Mouse (Mus musculus): ENCODE measurements at regions not wholly inside any gene's neighbourhood (a gene's known extent, or its start where the extent isn't known, plus 50 kb on each side); places are given as distances from the start of the nearest gene placed in this dataset.
"Not testable (repeated sequence)": the region's sequence is repeated elsewhere in the genome, so short reads cannot be mapped to it uniquely, and the experiment has no call there.

DNA sequence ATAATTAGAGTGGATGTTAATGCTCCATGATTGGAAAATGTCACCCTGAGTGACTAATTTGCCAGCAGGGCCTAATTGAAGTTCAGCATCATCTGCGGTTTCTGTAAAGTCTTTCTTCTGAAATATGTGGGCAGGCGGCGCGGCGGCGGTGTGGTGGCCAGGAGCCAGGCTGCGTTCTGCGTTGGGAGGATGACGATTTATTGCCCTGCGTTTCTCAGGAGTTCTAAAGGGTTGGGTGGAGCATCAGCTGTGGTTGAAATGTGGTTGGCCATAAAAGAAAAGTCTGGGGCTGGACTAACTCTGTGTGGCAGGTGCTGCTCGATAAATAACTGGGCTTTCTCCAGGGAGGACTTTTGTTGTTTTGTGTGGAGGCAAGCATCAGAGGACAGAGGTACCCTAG is 219.4 kb upstream of the 1700012A03Rik start:
- peaks cover 8% of the 10 kb centered on the region; the same call in 1 of the 2 replicates for H3K4me1 ChIP-seq
- H3K27me3 ChIP-seq (ENCODE audit: poor library complexity, severe bottlenecking) = no peaks in the 10 kb centered on the region
- H3K27ac ChIP-seq = no peak overlapping the region
- no peaks in the 10 kb centered on the region for H3K36me3 ChIP-seq (replicated peaks)
- DNase-seq (ENCODE audit: extremely low spot score, low spot score) = no peak
- 93% methylated on average over 11 of the region's 11 CpGs for WGBS
- no peak overlapping the region for H3K4me3 ChIP-seq
- H3K9me3 ChIP-seq = no peaks in the 10 kb centered on the region

DNA sequence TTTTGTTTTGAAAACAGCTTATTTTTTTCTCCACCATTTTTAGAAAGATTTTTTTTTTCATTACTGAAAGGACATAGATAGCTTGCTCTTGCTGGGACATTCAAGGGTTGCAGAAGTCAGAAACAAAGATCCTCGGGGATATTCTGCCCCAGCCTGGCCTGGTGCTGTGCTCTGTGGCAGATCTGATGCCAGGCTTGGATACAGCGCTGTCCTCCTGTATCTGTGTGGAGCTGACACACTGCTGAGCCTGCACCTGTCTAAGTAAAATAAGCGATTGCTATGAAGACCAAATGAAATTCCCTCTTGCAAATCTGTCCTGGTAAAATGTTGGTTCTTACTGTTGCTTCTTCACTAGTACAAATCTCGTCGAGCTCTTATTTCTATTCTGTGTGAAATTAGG is 226.4 kb upstream of the 1700012A03Rik start:
- Histone ChIP-seq H3K4me3 (no peak overlapping the region), H3K27ac (no peak overlapping the region), H3K9me3 (no peaks in the 10 kb centered on the region), H3K36me3 (replicated peaks) (no peaks in the 10 kb centered on the region), H3K27me3 (ENCODE audit: poor library complexity, severe bottlenecking) (no peaks in the 10 kb centered on the region), H3K4me1 (no peaks in the 10 kb centered on the region)
- 88% methylated on average over 5 of the region's 5 CpGs for WGBS
- DNase-seq (ENCODE audit: extremely low spot score, low spot score) = no peak

DNA sequence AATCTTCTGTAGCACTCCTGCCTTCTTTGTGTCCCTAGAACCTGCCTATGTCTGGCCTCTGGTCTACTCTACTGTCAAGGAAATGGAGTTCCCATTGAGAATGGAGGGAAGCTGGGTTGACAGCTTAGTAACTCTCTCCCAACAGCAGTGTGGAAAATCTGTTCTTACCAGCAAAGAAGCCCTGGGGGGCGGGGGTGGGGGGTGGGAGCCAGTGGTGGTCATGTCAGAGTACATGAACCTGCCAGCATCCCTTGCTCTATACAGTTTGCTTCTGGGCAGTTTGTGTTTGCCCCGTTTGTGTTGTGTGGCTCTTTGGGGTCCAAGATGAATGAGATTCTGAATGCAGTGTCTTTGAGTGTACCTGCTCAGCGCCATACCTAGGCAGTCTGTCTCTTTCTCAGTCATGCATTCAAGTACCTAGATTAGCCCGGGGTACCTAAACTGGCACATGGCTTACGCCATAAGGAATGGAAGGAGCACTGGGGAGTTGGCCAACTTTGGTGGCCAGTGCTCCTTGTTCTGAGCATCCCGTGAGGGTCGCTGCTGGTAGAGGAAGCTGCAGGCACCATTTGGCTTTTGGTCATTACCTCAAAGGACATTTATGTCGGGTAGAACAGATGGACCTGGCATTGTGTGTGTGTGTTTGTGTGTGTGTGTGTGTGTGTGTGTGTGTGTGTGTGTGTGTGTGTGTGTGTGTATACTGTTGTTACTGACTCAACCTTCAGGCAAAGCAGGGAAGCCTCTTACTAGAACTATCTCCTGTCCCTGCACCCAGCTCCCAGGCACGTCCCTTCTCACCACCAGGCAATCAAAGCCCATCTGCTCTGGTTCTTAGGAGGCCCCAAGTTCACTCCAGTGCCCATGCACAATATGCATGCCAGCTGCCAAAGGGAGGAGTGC is 227.6 kb upstream of the 1700012A03Rik start:
- no peak for DNase-seq (ENCODE audit: extremely low spot score, low spot score)
- Histone ChIP-seq H3K4me3 (no peak overlapping the region), H3K4me1 (no peaks in the 10 kb centered on the region), H3K27ac (no peak overlapping the region), H3K36me3 (replicated peaks) (no peaks in the 10 kb centered on the region), H3K9me3 (no peaks in the 10 kb centered on the region), H3K27me3 (ENCODE audit: poor library complexity, severe bottlenecking) (no peaks in the 10 kb centered on the region)
- WGBS = 85% methylated on average over 9 of the region's 9 CpGs

DNA sequence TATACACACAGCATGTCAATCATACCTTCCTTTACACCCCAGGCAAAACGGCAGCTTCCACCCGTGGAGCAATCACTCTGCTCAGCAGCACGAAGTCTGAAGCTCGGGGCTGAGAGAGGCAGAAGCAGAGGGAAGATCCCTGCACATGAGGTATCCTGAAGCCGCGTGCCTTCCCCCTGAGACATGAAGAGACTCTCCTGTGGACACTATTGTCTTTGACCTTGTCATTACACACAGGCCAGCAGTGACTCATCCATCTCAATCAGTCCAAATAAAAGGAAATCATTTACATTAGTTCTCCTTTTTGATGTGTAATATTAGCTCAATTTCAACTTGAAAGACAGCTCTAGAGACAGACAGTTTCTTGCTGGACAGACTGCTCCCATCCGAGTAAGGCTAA is 228.4 kb upstream of the 1700012A03Rik start:
- H3K27me3 ChIP-seq (ENCODE audit: poor library complexity, severe bottlenecking) = no peaks in the 10 kb centered on the region
- no peak overlapping the region for H3K27ac ChIP-seq
- no peaks in the 10 kb centered on the region for H3K9me3 ChIP-seq
- no peak overlapping the region for H3K4me3 ChIP-seq
- H3K36me3 ChIP-seq (replicated peaks) = no peaks in the 10 kb centered on the region
- H3K4me1 ChIP-seq = no peaks in the 10 kb centered on the region
- 82% methylated on average over 7 of the region's 7 CpGs for WGBS
- no peak for DNase-seq (ENCODE audit: extremely low spot score, low spot score)

DNA sequence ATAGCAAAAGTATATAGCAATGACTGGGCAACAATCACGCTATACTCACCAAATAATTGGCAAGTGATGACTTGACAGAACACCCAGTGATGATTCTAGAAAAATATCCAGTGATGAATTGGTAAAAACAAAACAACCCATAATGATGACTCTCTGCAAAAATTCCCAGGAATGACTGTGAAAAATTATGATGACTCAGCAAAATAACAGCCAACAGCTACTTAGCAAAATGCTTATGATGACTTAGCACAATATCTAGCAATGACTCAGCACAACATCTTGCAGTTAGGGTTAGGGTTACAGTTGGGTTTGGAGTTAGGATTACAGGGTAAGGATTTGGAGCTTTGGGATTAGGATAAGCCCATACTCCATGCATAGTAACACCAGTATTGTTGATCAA is 232.4 kb upstream of the 1700012A03Rik start:
- no peak overlapping the region for H3K4me3 ChIP-seq
- no peaks in the 10 kb centered on the region for H3K9me3 ChIP-seq
- DNase-seq (ENCODE audit: extremely low spot score, low spot score) = no peak
- H3K36me3 ChIP-seq (replicated peaks) = no peaks in the 10 kb centered on the region
- WGBS = 90% methylated on average over 1 of the region's 1 CpGs
- H3K27me3 ChIP-seq (ENCODE audit: poor library complexity, severe bottlenecking) = no peaks in the 10 kb centered on the region
- H3K4me1 ChIP-seq = no peaks in the 10 kb centered on the region
- H3K27ac ChIP-seq = no peak overlapping the region

DNA sequence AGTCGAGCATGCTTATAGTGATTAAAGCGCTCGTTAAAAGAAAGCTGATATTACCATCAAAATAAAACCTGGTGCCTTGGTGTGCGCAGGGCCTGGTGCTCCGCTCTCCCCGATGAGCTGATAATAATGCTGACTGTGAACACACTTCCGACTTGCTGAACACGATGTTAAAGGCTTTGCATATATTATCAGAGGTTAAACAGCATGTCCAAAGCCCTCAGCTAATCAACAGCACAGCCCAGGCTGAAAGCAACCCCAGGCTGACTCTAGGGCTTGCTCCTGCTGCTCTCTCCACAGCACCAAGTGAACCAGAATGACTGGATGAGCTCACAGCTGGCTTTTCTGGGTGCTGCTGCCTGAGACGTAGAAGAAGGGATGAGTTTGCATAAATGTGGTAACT is 238.2 kb upstream of the 1700012A03Rik start:
- no peak overlapping the region for H3K27ac ChIP-seq
- H3K36me3 ChIP-seq (replicated peaks) = no peaks in the 10 kb centered on the region
- H3K4me1 ChIP-seq = peaks cover 30% of the 10 kb centered on the region
- 36% methylated on average over 9 of the region's 9 CpGs for WGBS
- no peaks in the 10 kb centered on the region for H3K9me3 ChIP-seq
- H3K27me3 ChIP-seq (ENCODE audit: poor library complexity, severe bottlenecking) = 0 out of 2 replicates have a peak, but pooled peaks cover 6% of the 10 kb centered on the region
- no peak overlapping the region for H3K4me3 ChIP-seq
- DNase-seq (ENCODE audit: extremely low spot score, low spot score) = peak; percentile 15

DNA sequence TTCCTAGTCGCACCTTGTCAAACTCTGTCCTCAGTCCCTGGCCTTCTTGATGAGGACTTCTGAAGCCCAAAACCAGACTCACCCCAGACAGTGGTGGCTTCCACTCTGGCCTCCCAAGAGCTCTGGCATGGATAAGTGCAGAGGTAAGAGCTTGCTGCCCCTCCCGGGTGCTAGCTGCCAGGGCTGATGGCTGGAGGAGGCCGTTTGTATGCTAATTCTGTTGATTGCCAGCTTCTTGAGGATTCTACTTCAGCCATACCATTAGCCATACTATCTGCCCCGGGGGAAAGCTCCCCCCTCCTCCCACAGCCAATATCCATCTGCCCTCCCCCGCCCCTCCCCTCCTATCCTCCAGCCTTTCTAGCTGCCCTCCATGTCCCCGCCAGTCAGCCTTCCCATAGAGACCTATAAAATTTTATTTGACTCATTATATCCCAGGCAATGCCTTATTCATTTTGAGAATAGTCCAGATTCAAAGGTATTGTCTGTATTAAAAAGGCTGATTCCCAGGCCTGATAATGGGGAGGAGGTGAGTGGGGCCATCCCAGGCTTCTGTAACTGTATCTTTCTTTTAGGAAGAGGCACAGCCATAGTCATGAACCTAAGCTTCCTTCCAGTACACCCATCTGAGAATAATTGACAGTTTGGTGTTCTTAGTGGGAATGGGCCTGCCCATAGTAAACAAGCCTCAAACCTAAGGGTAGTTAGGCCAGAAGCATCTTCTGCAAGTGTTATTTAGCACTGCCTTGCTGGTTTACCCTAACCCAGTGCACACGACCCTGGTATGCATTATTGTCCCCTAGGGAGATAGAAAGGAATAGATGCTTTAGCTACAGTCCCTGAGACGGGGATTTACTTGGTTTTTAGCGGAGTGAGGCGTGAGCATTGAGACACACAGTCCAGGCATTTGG is 239.2 kb upstream of the 1700012A03Rik start:
- WGBS = 55% methylated on average over 10 of the region's 10 CpGs

DNA sequence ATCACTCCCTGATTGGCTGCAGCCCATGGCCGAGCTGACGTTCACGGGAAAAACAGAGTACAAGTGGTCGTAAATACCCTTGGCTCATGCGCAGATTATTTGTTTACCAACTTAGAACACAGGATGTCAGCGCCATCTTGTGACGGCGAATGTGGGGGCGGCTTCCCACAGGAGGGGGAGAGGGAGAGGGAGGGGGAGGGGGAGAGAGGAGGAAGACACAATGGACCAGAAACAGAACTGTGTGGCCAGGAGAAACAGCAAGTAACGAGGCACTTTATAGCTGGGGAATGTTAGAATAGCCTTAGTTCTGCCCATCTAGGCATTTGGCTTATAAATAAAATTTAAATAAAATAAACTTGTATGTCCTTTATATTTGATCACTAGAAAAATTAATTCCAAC is 240.7 kb upstream of the Podxl start:
- not testable (repeated sequence) for H3K9me3 ChIP-seq; H3K27ac ChIP-seq; H3K4me3 ChIP-seq; H3K4me1 ChIP-seq; DNase-seq (ENCODE audit: extremely low spot score, low spot score); H3K36me3 ChIP-seq (replicated peaks); H3K27me3 ChIP-seq (ENCODE audit: poor library complexity, severe bottlenecking)
- 91% methylated on average over 5 of the region's 10 CpGs for WGBS

More for the DNA sequence above, 239.2 kb upstream of the 1700012A03Rik start:
- no peaks in the 10 kb centered on the region for H3K9me3 ChIP-seq
- H3K4me1 ChIP-seq = peaks cover 30% of the 10 kb centered on the region
- H3K4me3 ChIP-seq = no peak overlapping the region
- H3K27ac ChIP-seq = no peak overlapping the region
- H3K36me3 ChIP-seq (replicated peaks) = no peaks in the 10 kb centered on the region
- H3K27me3 ChIP-seq (ENCODE audit: poor library complexity, severe bottlenecking) = 0 out of 2 replicates have a peak, but pooled peaks cover 6% of the 10 kb centered on the region
- DNase-seq (ENCODE audit: extremely low spot score, low spot score) = peak; percentile 13

DNA sequence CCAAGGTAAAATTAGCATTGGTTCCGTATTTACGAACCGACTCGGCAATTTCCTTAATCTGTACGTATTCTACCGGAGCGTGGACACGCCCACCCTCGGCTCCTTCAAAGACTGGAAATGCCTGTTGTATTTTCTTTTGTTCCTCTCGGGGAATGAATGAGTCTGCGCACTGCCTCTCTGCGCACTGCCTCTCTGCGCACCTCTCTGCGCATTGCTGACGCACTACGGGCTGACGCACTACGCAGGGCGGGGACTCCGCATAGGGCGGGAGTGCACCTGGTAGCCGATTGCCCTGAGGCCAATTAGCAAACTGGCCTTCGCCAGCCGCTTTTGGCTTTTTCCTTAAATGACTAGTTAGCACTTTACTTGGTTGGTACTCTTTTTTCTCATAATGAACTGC is 239.4 kb upstream of the Podxl start:
- H3K9me3 ChIP-seq; DNase-seq (ENCODE audit: extremely low spot score, low spot score); H3K36me3 ChIP-seq (replicated peaks); H3K27ac ChIP-seq; H3K27me3 ChIP-seq (ENCODE audit: poor library complexity, severe bottlenecking); H3K4me3 ChIP-seq; H3K4me1 ChIP-seq: not testable (repeated sequence)
- WGBS = 67% methylated on average over 12 of the region's 24 CpGs

DNA sequence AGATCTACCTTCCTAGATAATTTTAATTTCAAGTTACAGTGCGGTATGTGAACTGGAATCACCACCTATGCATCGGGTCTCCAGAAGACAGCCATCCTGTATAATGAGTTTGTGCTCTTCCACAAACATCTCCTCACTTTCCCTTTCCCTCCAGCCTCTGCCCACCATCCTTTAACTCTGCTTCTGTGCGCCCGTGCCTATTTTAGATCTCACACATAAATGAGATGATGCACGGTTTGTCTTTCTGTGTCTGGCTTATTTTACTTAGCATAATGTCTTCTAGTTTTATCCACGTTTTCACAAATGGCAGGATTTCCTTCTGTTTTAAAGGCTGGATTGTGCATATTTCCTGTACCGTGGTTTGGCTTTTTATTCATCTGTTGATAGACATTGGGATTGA is 227.8 kb upstream of the Podxl start:
- no peaks in the 10 kb centered on the region for H3K4me1 ChIP-seq
- H3K27ac ChIP-seq = no peak overlapping the region
- H3K4me3 ChIP-seq = no peak overlapping the region
- no peaks in the 10 kb centered on the region for H3K9me3 ChIP-seq
- H3K27me3 ChIP-seq (ENCODE audit: poor library complexity, severe bottlenecking) = no peaks in the 10 kb centered on the region
- no peaks in the 10 kb centered on the region for H3K36me3 ChIP-seq (replicated peaks)
- no peak for DNase-seq (ENCODE audit: extremely low spot score, low spot score)
- 90% methylated on average over 7 of the region's 7 CpGs for WGBS

DNA sequence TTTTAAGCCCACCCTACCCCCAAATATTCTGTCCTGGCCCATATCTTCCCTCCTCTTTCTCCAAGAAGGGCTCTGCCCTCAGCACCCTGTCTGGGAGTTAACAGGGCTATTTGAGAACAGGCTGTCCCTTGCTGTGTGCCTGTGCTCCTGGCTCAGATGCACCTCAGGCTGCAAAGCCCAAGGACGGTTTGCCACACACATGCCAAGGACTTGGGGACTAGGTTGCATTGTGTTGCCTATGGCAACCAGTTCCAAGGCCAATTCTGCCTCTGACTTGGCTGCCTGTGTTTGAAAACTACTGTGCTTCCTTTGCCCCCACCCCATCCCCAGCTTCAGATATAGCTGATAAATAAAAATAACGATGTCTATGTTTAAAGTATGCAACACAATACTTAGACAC is 227.1 kb upstream of the Podxl start:
- no peak overlapping the region for H3K27ac ChIP-seq
- H3K4me1 ChIP-seq = no peaks in the 10 kb centered on the region
- H3K4me3 ChIP-seq = no peak overlapping the region
- no peaks in the 10 kb centered on the region for H3K9me3 ChIP-seq
- H3K36me3 ChIP-seq (replicated peaks) = no peaks in the 10 kb centered on the region
- H3K27me3 ChIP-seq (ENCODE audit: poor library complexity, severe bottlenecking) = no peaks in the 10 kb centered on the region
- no peak for DNase-seq (ENCODE audit: extremely low spot score, low spot score)
- WGBS = 78% methylated on average over 2 of the region's 2 CpGs

DNA sequence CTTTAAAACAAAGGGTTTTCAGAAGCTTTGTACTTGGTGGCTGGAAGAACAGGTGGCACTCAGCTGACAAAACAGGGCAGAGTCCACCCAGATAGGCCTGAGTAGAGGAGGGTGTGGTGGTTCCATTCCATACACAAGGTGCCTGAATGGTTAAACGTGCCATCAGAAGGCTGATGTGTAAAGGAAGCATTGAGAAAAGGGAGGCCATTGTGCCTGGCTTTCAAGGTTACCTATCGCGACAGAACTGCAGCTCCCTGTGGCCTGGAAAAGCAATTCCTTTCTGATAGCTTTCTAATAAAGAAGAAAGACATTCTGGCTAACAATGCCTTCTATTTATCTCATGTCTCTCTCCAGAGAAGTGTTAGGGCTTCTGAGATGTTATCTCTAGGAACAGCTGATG is 213.1 kb upstream of the Podxl start:
- H3K36me3 ChIP-seq (replicated peaks) = no peaks in the 10 kb centered on the region
- no peak overlapping the region for H3K4me3 ChIP-seq
- 77% methylated on average over 3 of the region's 3 CpGs for WGBS
- H3K9me3 ChIP-seq = 0 out of 2 replicates have a peak, but pooled peaks cover 2% of the 10 kb centered on the region
- no peaks in the 10 kb centered on the region for H3K4me1 ChIP-seq
- no peak overlapping the region for H3K27ac ChIP-seq
- no peak for DNase-seq (ENCODE audit: extremely low spot score, low spot score)
- H3K27me3 ChIP-seq (ENCODE audit: poor library complexity, severe bottlenecking) = no peaks in the 10 kb centered on the region

DNA sequence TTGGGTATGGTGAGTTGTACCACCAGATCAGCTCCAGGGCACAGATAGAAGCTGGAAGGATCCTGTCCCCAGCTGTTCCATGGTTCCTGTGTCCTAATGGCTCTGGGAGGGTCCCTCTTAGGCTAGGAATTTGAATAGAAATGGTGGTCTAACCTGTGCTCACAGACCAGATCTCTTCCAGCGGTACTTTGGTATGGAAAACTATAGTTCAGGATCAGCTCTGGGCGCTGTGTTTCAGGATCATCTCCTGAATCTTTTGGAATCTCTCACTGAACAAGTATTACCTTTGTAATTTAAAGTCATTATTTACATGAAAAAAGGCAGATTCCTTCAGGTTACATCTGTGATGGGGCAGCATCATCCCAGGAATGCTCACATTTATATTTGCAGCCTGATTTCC is 208.1 kb upstream of the Podxl start:
- no peaks in the 10 kb centered on the region for H3K36me3 ChIP-seq (replicated peaks)
- H3K9me3 ChIP-seq = 0 out of 2 replicates have a peak, but pooled peaks cover 2% of the 10 kb centered on the region
- H3K4me3 ChIP-seq = no peak overlapping the region
- no peak overlapping the region for H3K27ac ChIP-seq
- no peaks in the 10 kb centered on the region for H3K27me3 ChIP-seq (ENCODE audit: poor library complexity, severe bottlenecking)
- 88% methylated on average over 2 of the region's 2 CpGs for WGBS
- H3K4me1 ChIP-seq = no peaks in the 10 kb centered on the region
- DNase-seq (ENCODE audit: extremely low spot score, low spot score) = no peak

Data from forebrain, embryonic 10.5 days (tissue).